Mouse (Mus musculus): ENCODE measurements around the gene Nkx2-2.

The Nkx2-2 gene

GRCm38 (mm10) chr2:147193271-147194255, at the start of gene Nkx2-2:
Nkx2-2 (minus strand) TSS chr2:147194243.
- DNase-seq, result no peak

DNA sequence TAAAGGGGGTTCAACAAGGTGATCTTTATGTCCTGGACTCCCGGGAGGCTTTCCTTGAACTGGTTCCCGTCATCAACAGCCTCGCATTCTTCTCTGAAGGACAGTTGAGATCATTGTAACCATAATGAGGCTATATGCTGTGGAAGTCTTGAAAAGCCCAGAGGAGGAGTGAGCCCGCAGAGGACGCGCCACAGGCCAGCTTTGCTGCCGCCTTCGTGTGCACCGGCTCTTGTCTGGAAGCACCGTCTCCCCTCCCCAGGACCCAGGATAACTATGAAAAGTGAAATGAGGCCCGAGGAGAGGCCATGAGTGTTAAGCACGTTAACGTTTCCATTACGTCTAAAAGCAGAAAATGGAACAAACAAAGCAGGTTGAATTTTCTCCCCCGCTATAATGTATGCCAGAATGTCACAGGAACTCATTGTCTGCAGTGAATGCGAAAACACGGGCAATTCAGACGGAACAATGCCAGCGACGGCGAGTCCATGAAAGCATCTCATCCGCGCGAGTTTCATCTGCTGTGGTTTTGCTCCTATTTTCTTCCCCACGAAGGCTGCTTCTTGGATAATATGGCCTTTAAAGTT, 41.8 kb upstream of the Nkx2-2 start:
- no peak for DNase-seq

DNA sequence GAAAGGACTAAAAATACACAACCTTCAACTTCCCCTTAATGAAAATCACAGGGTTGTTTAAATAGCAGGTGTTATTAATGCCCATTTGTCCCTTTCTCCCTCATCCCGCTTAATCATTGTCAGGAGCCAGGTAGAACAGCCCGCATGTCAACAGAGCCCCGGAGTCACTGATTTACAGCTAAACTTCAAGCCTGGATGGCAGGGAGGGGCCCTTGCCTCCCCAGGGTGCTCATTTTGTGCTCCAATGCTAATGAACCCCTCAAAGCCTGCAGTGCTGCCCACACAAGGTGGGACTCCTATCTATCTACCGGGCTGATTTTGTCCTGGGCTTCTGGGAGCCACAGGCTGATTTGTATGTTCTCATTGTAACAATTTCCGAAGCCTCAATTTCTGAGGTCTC, 37.1 kb upstream of the Nkx2-2 start:
- DNase-seq, result peak; percentile 27 to 48

GRCm38 (mm10) chr2:147205076-147205615, 11.1 kb upstream of the Nkx2-2 start:
- no peak for DNase-seq

DNA sequence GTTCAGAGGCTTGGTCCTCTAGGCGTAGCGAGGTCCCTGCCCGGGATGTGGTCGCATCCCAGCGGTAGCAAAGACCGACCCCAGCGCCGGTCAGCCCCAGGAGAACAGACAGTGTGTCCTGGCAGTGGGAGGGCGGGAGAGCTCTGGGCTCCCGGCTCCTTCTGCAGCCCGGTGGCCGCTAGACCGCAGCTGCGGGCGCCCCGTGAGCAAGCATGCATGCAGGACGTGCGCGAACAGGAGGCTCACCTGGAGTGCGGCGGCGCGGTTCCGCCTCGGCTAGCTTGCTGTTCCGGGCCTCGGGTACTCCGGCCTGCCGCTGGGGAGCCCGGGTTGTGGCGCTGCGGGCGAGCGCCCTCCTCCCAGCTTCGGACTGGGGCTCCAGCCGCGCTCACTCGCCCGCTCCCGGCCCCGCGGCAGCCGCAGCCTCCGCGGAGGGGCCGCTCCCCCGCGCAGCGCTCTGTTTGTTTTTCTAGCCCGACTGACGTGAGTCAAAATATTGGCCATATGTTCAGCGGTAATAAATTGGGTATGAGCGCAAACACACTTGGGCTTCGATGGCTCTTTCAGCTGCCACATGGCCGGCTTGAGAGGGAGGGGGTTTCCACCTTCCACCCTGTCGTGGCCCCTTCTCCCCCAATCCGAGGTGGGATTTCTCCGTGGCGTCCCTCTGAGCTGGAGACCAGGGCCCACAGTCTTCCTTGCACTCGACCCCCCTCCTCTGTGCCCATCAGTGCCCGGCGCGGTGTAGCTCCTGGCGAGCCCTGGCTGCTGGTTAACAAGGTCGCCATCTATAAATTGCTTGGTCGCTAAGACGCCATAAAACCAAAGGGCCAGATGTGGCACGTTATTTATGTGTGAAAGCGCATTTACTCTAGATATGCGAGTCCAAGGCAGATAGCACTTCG, 920 bp upstream of the Nkx2-2 start:
- DNase-seq, result peak in 1 of 2 experiments; percentile 42

GRCm38 (mm10) chr2:147192731-147193130, 1.3 kb downstream of the Nkx2-2 start:
- no peak for DNase-seq

DNA sequence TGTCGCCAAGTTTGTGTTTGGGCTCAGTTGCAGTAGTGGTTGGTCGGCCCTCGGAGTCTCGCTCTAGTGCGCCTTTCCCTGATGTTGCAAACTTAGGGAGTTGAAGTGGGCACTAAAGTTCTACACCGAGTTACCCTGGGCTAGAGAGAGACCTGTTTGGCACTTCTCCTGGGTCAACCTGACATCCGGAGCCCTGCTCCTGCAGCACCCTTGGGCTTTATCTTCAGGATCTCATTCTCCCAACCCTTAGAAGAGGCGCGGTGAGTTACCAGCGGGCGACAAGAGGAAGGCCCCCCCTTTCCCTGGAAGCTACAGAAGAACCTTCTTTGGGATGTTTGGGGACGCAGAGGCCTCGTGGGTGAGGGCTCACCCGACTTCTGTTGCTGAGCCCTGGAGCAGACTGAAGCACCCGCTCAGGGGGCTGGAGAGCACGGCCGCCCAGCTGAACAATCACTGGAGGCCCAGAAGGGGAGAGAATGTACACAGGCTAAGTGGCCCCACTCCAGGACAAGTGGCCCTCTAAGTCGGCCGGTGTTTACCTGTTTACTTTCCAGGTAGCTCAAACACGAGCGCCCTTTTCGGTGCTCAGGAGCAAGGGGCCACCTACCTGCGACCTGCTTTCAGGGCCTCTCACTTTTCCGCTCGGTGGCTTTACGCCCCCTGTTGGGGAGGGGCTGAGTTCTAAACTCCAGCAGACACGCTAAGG, 3.6 kb downstream of the Nkx2-2 start:
- no peak for DNase-seq

DNA sequence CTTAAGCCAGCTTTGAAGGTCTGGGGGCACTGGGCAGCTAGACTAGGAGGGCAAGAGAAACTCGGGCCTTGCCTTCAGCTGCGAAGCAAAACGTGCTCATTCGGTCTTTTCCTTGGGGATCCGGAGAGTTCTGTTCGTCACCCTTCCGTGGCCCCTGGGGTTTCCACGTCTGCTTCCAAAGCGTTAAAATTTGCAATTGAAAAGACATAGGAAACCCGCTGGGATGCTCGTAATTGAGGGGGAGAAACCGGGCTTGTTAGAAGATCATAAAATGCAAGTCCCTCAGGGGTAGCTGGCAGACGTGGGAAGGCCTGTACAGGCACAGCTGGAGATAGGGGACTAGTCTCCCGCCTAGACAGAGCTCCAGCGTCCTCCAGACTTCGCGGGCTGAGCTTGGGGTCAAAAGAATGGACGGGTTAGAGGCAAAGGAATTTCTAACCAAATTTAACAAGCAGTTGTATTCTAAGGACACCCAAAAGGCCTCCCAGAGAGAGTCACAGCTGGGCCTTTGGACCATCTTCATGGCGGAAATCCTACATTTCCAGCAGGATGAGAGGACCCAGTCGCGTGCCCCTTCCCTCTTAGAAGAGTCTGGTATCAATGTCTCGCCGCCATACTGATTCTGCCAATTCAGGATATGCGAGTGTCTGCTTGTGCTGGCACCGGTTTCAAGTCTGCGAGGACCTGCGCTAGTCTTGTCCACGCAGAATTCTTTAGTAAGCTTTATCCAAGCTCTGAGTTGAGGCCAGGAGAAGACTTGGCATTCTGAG, 4.3 kb downstream of the Nkx2-2 start:
- no peak for DNase-seq

GRCm38 (mm10) chr2:147188871-147189545, 5.0 kb downstream of the Nkx2-2 start:
- DNase-seq, result no peak

DNA sequence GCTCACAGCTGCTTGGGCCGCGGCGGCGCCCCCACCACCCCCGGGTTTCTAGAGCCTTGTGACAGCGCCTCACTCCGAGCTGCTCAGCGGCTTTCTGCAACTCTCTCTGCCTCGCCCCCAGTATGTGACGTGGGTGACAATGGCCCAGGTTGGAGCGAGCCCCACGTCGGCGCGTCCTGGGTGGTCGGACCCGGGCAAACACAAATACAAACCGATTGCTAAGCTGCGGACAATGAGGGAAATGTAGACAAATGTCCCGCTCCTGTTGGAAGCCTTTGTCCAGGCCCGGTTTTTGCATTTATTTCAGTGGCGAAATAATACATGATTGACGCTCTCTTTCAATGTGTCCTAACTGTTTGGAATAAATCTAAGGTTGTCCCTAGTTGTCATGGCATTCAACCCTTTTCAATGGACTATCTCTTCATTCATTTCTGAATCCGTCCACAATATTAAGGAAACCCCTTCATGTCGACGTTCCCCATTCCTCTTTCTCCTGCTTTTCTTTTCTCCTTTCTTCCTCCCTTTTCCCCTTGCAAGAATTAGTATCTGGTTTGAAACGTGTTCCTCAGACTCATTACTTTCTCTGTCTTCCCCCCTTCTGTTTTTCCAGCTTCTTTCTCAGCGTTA, 5.9 kb downstream of the Nkx2-2 start:
- DNase-seq, result no peak

- DNase-seq, result no peak
These were observed 6.8 kb downstream of the Nkx2-2 start for GRCm38 (mm10) chr2:147187061-147187870.

DNA sequence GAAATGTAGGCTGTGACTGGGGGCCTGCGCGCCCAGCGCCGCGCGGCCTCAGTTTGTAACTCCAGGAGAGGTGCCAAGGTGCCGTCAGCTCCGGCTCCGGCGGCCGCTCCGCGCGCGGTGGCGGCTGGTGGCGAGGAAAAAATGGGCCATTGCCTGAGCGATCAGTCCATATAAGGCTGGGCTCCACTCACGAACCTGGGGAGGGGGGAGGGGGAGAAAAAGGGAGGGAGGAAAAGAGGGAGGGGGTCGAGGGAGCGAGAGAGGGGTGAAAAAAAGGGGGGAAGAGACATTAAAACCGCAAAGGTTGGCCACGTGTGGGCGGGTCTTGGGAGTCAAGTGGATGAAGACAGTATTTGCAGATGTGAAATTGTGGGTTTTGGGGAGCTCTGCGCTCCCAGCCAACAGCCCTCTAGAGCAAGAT, 7.8 kb downstream of the Nkx2-2 start:
- peak in 1 of 2 experiments; percentile 7 for DNase-seq

GRCm38 (mm10) chr2:147185561-147185960, 8.5 kb downstream of the Nkx2-2 start:
- DNase-seq, result peak in 1 of 2 experiments; percentile 21

DNA sequence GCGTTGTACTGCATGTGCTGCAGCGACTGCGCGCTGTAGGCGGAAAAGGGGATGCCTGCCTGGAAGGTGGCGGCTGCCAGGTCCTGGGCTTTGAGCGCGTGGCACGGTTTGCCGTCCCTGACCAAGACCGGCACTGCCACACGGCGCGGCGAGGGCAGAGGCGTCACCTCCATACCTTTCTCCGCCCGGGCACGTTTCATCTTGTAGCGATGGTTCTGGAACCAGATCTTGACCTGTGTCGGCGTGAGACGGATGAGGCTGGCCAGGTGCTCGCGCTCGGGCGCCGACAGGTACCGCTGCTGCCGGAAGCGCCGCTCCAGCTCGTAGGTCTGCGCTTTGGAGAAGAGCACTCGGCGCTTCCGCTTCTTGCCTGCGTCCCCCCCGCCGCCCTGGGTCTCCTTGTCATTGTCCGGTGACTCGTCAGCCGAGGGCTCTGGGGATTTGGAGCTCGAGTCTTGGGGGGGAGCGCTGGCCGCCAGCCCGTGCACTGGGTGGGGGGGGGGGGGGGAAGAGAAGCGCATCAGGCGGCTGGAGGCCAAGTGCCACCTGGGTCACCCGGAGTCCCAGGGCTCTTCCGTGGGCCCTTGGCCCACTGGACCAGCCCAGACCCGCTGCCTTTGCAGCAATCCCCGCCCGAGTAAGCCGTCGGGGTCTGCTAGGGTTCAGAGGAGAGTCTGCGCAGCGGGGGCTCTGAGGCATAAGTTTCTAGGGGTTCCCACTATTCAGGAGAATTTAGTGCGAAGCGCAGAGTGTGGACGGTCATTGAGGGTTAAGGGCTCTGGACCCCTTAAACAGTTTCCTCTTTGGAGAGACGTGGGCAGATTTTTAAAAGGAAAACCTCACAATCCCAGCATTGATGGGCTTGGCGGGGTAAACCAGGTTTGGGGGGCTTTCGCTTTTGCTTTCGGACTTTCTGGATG, 9.7 kb downstream of the Nkx2-2 start:
- DNase-seq, result peak in 1 of 2 experiments; percentile 18

DNA sequence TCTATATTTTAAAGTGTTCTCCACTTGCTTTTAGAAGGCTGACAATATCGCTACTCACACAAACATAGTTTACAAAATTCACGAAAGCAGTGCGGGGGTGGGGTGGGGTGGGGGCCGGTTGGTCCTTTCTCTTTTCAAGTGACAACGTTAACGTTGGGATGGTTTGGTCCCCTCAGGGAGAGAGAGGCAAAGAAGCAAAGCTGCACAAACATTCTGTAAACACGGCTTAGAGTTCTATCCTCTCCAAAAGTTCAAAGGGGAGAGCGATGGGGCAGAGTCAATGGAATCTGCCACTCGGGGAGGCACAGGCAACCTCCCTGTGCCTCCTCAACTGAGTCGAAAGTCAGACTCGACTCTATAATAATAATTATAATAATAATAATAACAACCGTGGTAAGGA, 10.5 kb downstream of the Nkx2-2 start:
- no peak for DNase-seq

- DNase-seq, result peak; percentile 63 to 74
These were observed 11.3 kb downstream of the Nkx2-2 start for GRCm38 (mm10) chr2:147182709-147183260.

- DNase-seq, result no peak
These were observed 11.9 kb downstream of the Nkx2-2 start for GRCm38 (mm10) chr2:147181926-147182708.

Data from kidney, postnatal 36 days (tissue).